Mouse (Mus musculus) macrophage (primary cell): Measurements from ENCODE around the gene Uggt1. TPM values are rescaled to one million over a fixed set of nuclear protein-coding genes. Genes with fewer than 3 reads are reported as not detected.

Source experiments
- H3K27ac ChIP-seq: fragments of 350-480 bp; formaldehyde crosslinking; 2 replicates; pipeline ENCODE4 v1.9.0; 2021
- H3K36me3 ChIP-seq: fragments of 350-480 bp; formaldehyde crosslinking; 2 replicates; pipeline ENCODE4 v1.9.0; 2021; ENCODE audit errors: inconsistent target
- H3K4me3 ChIP-seq: fragments of 350-480 bp; formaldehyde crosslinking; 2 replicates; pipeline ENCODE4 v1.9.0; 2021; ENCODE audit errors: inconsistent target
- H3K79me2 ChIP-seq: fragments of 350-480 bp; formaldehyde crosslinking; 2 replicates; pipeline ENCODE4 v1.9.0; 2021; ENCODE audit errors: inconsistent target
- WGBS: methylation state at CpG from one replicate; pipeline ENCODE4 v1.1.7; 2026; ENCODE audit warnings: inconsistent platforms; ENCODE audit not compliant: missing documents; 5-methylcytosine and 5-hydroxymethylcytosine counted together
- polyA plus RNA-seq: library from polyadenylated mRNA; stranded (reverse); fragments of 250-400 nt; gene quantifications from 3 replicates; pipeline ENCODE4 v1.2.4, GENCODE M21; 2018; ENCODE audit warnings: inconsistent platforms

Uggt1 gene
- polyA plus RNA-seq, 1 experiment from 2014 or later: 55.5 TPM

- Histone ChIP-seq H3K27ac (peak overlapping the region; percentile 54), H3K4me3 (peak overlapping the region; percentile 88), H3K79me2 (peaks cover 53% of the 10 kb centered on the region), H3K36me3 (no peaks in the 10 kb centered on the region)
- WGBS: 3% methylated on average over 21 of the region's 21 CpGs
These were observed 968 bp downstream of the Uggt1 start for GRCm38 (mm10) chr1:36243447-36244057.

GRCm38 (mm10) chr1:36241903-36242429 lies 2.6 kb downstream of the Uggt1 start:
- no peak overlapping the region for H3K27ac ChIP-seq
- peaks cover 69% of the 10 kb centered on the region for H3K79me2 ChIP-seq
- H3K36me3 ChIP-seq: no peaks in the 10 kb centered on the region
- 89% methylated on average over 15 of the region's 15 CpGs for WGBS
- H3K4me3 ChIP-seq: no peak overlapping the region

GRCm38 (mm10) chr1:36240176-36240575 lies 4.3 kb downstream of the Uggt1 start:
- H3K4me3 ChIP-seq: no peak overlapping the region
- H3K79me2 ChIP-seq: peaks cover 87% of the 10 kb centered on the region
- 89% methylated on average over 6 of the region's 6 CpGs for WGBS
- no peak overlapping the region for H3K27ac ChIP-seq
- H3K36me3 ChIP-seq: no peaks in the 10 kb centered on the region

- Histone ChIP-seq H3K4me3 (no peak overlapping the region), H3K27ac (no peak overlapping the region), H3K79me2 (peaks cover 95% of the 10 kb centered on the region), H3K36me3 (0 out of 2 replicates have a peak, but pooled peaks cover 4% of the 10 kb centered on the region)
- WGBS: 61% methylated on average over 10 of the region's 10 CpGs
These were observed 5.1 kb downstream of the Uggt1 start for GRCm38 (mm10) chr1:36239396-36239795.

- Histone ChIP-seq H3K27ac (no peak overlapping the region), H3K36me3 (peaks cover 15% of the 10 kb centered on the region; the same call in 1 of the 2 replicates), H3K4me3 (no peak overlapping the region), H3K79me2 (peaks cover 88% of the 10 kb centered on the region)
- WGBS: 22% methylated on average over 1 of the region's 2 CpGs
These were observed 8.7 kb downstream of the Uggt1 start for GRCm38 (mm10) chr1:36235855-36236254.

DNA sequence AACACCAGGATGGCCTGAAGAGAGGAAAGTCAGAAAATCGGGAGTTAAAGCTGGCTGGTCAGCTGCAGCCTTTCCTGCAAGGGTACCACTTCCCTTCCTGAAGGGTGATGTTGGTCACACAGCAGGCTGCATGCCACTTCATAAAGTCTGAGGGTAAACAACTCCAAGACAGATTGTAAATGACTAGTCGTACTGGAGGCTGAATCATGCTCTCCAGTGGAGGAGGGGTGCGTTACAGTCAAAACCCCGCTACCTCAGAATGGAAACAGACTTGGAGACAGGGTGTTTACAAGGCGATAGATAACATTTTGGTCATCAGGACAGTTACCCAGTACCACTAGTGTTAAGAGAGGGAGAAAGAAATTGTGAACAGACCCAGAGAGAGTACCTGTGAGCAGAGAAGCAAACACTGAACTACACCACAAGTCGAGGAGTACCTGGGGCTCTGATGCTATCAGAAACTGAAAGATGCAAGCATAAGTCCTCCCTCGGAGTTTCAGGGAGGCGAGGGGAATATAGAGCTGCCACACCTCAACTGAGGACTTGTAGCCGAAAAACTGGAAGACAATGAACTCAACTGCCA lies 9.4 kb downstream of the Uggt1 start:
- Histone ChIP-seq H3K79me2 (peaks cover 81% of the 10 kb centered on the region), H3K4me3 (no peak overlapping the region), H3K27ac (no peak overlapping the region), H3K36me3 (peaks cover 16% of the 10 kb centered on the region; the same call in 1 of the 2 replicates)
- WGBS: 45% methylated on average over 9 of the region's 9 CpGs

DNA sequence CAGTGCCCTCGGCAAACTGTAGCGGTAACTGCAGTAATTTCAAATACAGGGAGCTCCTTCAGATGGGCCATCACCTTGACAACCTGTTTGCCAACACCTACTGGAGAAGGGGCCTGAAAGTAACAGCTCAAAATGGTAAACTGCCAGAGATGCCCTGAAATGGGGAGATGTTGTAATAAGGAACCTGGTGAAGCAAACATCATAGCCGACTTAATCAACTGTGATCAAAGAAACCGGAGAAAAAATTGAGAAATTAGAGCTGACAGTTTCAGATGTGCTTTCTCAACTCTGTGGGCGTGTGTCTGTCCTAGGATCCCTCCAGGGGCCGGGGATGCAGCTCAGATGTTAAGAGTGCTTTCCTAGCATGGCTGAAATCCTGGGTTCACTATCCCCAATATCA lies 11.3 kb downstream of the Uggt1 start:
- peaks cover 62% of the 10 kb centered on the region for H3K79me2 ChIP-seq
- no peak overlapping the region for H3K27ac ChIP-seq
- 60% methylated on average over 6 of the region's 6 CpGs for WGBS
- peaks cover 26% of the 10 kb centered on the region for H3K36me3 ChIP-seq
- no peak overlapping the region for H3K4me3 ChIP-seq

- H3K27ac ChIP-seq: 0 out of 2 replicates have a peak overlapping the region, but pooled peaks have one; percentile 4
- peaks cover 38% of the 10 kb centered on the region for H3K36me3 ChIP-seq
These were observed 13.4 kb downstream of the Uggt1 start for GRCm38 (mm10) chr1:36230919-36231705.

GRCm38 (mm10) chr1:36228461-36228860 lies 16.1 kb downstream of the Uggt1 start:
- Histone ChIP-seq H3K79me2 (peaks cover 24% of the 10 kb centered on the region; the same call in 1 of the 2 replicates), H3K4me3 (no peak overlapping the region), H3K27ac (no peak overlapping the region), H3K36me3 (peaks cover 37% of the 10 kb centered on the region)
- 93% methylated on average over 9 of the region's 9 CpGs for WGBS

More at GRCm38 (mm10) chr1:36230919-36231705, 13.4 kb downstream of the Uggt1 start:
- Histone ChIP-seq H3K4me3 (no peak overlapping the region), H3K79me2 (peaks cover 41% of the 10 kb centered on the region)
- 51% methylated on average over 7 of the region's 7 CpGs for WGBS

DNA sequence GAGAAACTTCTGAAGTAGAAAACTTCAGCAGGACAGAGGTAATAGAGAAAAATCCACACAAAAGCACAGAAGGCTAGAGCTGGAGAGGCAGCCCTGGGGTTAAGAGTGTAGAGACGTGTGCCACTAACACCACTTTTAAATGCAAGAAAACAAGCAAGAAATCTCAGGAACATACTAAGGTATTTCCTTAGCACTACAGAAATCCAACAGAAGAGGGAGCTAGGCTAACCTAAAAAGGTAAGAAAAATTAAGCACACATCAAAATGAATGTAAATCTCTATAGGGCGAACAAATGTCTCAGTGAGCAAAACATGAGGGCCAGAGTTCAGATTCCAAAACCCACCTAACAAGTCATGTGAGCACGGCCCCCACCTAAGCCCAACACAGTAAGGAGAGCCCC lies 19.9 kb downstream of the Uggt1 start:
- Histone ChIP-seq H3K27ac (no peak overlapping the region), H3K4me3 (no peak overlapping the region), H3K36me3 (peaks cover 53% of the 10 kb centered on the region), H3K79me2 (peaks cover 13% of the 10 kb centered on the region; the same call in 1 of the 2 replicates)
- WGBS: 86% methylated on average over 3 of the region's 3 CpGs

- no peak overlapping the region for H3K27ac ChIP-seq
- no peaks in the 10 kb centered on the region for H3K79me2 ChIP-seq
- WGBS: 98% methylated on average over 4 of the region's 4 CpGs
- peaks cover 48% of the 10 kb centered on the region for H3K36me3 ChIP-seq
- no peak overlapping the region for H3K4me3 ChIP-seq
These were observed 30.2 kb downstream of the Uggt1 start for GRCm38 (mm10) chr1:36214324-36214723.

- 96% methylated on average over 12 of the region's 12 CpGs for WGBS
- H3K27ac ChIP-seq: no peak overlapping the region
- peaks cover 60% of the 10 kb centered on the region for H3K36me3 ChIP-seq
- no peak overlapping the region for H3K4me3 ChIP-seq
- H3K79me2 ChIP-seq: no peaks in the 10 kb centered on the region
These were observed 42.8 kb downstream of the Uggt1 start for GRCm38 (mm10) chr1:36201739-36202138.

DNA sequence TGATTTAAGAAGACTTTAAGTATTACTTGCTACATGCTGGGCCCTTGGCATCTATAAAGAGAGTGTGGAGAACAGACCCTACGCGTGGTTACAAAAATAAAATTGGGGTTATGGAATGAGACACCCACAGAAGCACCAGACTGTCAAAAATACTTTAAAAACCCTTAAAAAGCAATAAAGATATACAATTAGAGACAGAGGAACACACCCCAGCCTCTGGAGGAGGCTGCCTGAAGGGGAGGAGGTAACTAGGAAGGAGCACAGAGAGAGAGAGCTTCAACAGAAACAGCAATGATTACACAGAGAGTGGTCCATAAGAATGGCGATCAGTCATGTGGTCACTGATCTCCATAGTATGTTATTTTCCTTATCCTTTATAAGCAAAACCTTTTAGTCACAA lies 50.0 kb downstream of the Uggt1 start:
- Histone ChIP-seq H3K27ac (no peak overlapping the region), H3K4me3 (no peak overlapping the region), H3K36me3 (peaks cover 87% of the 10 kb centered on the region), H3K79me2 (no peaks in the 10 kb centered on the region)
- 100% methylated on average over 3 of the region's 3 CpGs for WGBS

DNA sequence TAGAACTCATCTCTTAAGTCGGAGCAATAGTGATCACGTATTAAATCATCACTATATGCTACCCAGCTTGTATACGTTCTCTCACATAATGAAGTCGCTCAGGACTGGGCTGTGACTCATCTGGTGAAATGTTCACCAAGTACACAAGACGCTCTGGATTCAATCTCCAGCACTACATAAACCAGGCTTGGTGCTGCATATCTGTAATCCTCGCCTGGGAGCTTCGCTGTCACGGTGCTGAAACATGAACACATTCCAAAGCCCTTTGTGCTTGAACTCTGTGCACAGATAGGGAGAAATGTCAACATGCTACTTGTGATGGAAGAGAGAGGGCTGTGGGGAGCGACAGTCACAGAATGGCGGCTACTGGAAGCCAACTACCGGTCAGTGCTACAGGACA lies 52.6 kb downstream of the Uggt1 start:
- Histone ChIP-seq H3K36me3 (peaks cover 93% of the 10 kb centered on the region), H3K27ac (no peak overlapping the region), H3K79me2 (no peaks in the 10 kb centered on the region), H3K4me3 (no peak overlapping the region)
- 97% methylated on average over 11 of the region's 11 CpGs for WGBS

DNA sequence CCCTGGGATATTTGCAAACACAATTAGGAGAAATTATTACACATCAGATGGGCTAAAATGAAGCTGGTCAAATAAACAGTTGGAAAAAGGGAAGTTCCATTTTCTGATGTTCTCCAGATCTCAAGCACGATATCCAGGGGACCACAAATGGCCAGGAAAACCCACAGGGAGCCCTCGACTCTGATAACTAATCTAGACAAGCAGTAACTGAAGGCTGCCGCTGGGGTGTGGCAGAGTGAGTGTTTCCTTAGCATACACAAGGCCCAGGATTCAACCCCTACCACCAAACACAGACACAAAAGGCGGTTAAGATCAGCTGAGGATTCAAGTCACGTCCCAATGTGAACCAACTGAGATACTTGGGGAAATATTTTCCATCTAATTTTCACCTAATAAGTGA lies 64.5 kb downstream of the Uggt1 start:
- H3K27ac ChIP-seq: no peak overlapping the region
- no peak overlapping the region for H3K4me3 ChIP-seq
- WGBS: 54% methylated on average over 5 of the region's 5 CpGs
- no peaks in the 10 kb centered on the region for H3K79me2 ChIP-seq
- H3K36me3 ChIP-seq: peaks cover 91% of the 10 kb centered on the region
